Mouse (Mus musculus) CH12.LX (cell line): ENCODE results near the gene Trit1.

Experiments
- CTCF ChIP-seq, 2 experiments: IDR thresholded peaks in 1 of 2; conservative IDR thresholded peaks in 1 of 2; 2 replicates each; pipeline ENCODE4 v1.5.1; 2011 to 2012; ENCODE audit warnings: low read depth in 2 of 2, low read length in 2 of 2, improper control_type of control experiment in 1 of 2, inconsistent platforms in 1 of 2, mild to moderate bottlenecking in 1 of 2, moderate library complexity in 1 of 2
- EP300 ChIP-seq: IDR thresholded peaks from 2 replicates; pipeline ENCODE4 v1.6.1; 2011; ENCODE audit warnings: low read length, improper control_type of control experiment
- HCFC1 ChIP-seq: IDR thresholded peaks from 2 replicates; pipeline ENCODE4 v1.6.1; 2012; ENCODE audit warnings: low read depth, mild to moderate bottlenecking, inconsistent platforms, low read length, improper control_type of control experiment
- MAFK ChIP-seq: IDR thresholded peaks from 2 replicates; pipeline ENCODE4 v1.6.1; 2011; ENCODE audit warnings: low read length, improper control_type of control experiment; ENCODE audit not compliant: insufficient replicate concordance
- MYC ChIP-seq: IDR thresholded peaks from 2 replicates; pipeline ENCODE4 v1.6.1; 2011; ENCODE audit warnings: low read depth, mild to moderate bottlenecking, improper control_type of control experiment, low read length
- POLR2A ChIP-seq: IDR thresholded peaks from 2 replicates; pipeline ENCODE4 v1.6.1; 2011; ENCODE audit warnings: low read depth, mild to moderate bottlenecking, improper control_type of control experiment, low read length
- SIN3A ChIP-seq: IDR thresholded peaks from 2 replicates; pipeline ENCODE4 v1.6.1; 2012; ENCODE audit warnings: low read length, improper control_type of control experiment, inconsistent platforms
- SMC3 ChIP-seq: IDR thresholded peaks from 2 replicates; pipeline ENCODE4 v1.6.1; 2011; ENCODE audit warnings: low read depth, low read length, improper control_type of control experiment
- USF1 ChIP-seq: IDR thresholded peaks from 2 replicates; pipeline ENCODE4 v1.6.1; 2014; ENCODE audit warnings: low read depth, mild to moderate bottlenecking, inconsistent platforms, low read length, improper control_type of control experiment
- ZC3H11A ChIP-seq: IDR thresholded peaks from 2 replicates; pipeline ENCODE4 v1.6.1; 2012; ENCODE audit warnings: low read depth, mild to moderate bottlenecking, inconsistent platforms, low read length, improper control_type of control experiment

DNA sequence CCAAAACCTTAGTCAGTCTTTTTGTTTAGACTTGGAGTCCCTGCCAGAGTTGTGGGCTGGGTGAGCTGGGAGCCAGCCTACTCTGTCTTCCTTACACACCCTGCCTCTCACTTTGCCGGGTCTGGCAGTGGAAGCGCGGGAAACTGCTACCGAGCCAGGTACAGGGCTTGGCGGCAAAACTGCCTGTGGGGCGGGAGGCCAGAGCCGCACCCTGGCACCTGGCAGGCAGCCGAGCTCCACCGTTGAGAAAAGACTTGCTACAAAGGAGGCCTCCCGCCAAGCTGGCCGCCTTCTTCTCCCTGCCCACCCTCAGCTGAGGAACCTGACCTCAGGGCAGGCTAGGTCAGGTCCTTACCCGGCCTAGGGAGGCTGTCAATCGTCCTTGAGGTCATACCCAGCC, 64.4 kb downstream of the Trit1 start:
- no peak for TF ChIP-seq EP300
- no peak for TF ChIP-seq USF1
- TF ChIP-seq SMC3, result no peak
- no peak for TF ChIP-seq ZC3H11A
- no peak for TF ChIP-seq POLR2A
- TF ChIP-seq MYC, result no peak
- no peak for TF ChIP-seq MAFK
- no peak for TF ChIP-seq CTCF (conservative IDR thresholded peaks at IDR 0.05 in 1 of 2, IDR thresholded peaks at IDR 0.05 in 1 of 2; ENCODE audit: low read depth in 2 of 2, low read length in 2 of 2)
- TF ChIP-seq HCFC1, result no peak
- TF ChIP-seq SIN3A, result no peak
